13 mouse cellular contexts compared by ENCODE assay signal in the genomic region with DNA sequence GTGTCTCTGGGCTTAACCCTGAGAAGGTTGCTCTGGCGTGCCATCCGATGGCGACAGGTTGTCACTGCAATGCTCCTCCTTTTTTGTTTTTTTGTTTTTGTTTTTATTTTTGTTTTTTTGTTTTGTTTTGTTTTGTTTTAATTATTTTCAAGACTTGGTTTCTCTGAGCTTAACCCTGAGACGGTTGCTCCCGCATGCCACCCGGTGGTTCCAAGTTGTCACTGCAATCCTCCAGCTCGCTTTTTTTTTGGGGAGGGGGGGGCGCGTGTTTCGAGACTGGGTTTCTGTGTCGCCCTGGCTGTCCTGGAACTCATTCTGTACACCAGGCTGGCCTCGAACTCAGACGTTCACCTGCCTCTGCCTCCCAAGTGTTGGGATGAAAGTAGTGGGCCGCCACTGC.
A peak's percentile ranks its signal among the peaks of the same experiment; 100 is the strongest.
DNase-seq lines count a peak whose midpoint lies in the region; ATAC-seq and TF ChIP-seq lines count a peak whose summit lies in the region.
"Had no signal": no experiment of that assay in that cellular context is flagged by ENCODE, and none has a peak within 500 bp of the region (broad histone marks: within the 10 kb centered on the region; RNA-seq: fewer than 3 reads in every experiment).

No protein-coding gene starts in this region.

- peak overlapping the region; percentile 15; the same call in 1 of the 2 replicates for H3K4me3 ChIP-seq in heart, embryonic 10.5 days
- H3K4me3 ChIP-seq in testis, adult 2 months (ENCODE audit: control insufficient read depth, low read depth, low read length), result peak overlapping the region; percentile 72
- H3K4me3 ChIP-seq in hindbrain, embryonic 16.5 days (ENCODE audit: low read length), result peak overlapping the region; percentile 8
- H3K4me3 ChIP-seq in kidney, embryonic 16.5 days (ENCODE audit: low read length), result no peak overlapping the region
- H3K4me3 ChIP-seq: embryonic facial prominence, embryonic 12.5 days; gastrocnemius, adult 2 months; liver, embryonic 12.5 days had no signal

- peaks cover 19% of the 10 kb centered on the region for H3K9me3 ChIP-seq in heart, embryonic 10.5 days
- H3K9me3 ChIP-seq in hindbrain, embryonic 16.5 days (ENCODE audit: control insufficient read depth, low read length), result peaks cover 4% of the 10 kb centered on the region; the same call in 1 of the 2 replicates
- H3K9me3 ChIP-seq in kidney, embryonic 16.5 days (ENCODE audit: low read length), result peaks cover 6% of the 10 kb centered on the region

- peak overlapping the region; percentile 27 for H3K4me2 ChIP-seq in hindbrain, embryonic 16.5 days (ENCODE audit: low read length)
- H3K4me2 ChIP-seq in kidney, embryonic 16.5 days (replicated peaks; ENCODE audit: low read depth, low read length), result no peak overlapping the region
- H3K4me2 ChIP-seq: embryonic facial prominence, embryonic 12.5 days; liver, embryonic 12.5 days had no signal

- ATAC-seq in hindbrain, embryonic 16.5 days, result no peak
- ATAC-seq in kidney, embryonic 16.5 days (ENCODE audit: low FRiP score, low TSS enrichment), result no peak
- ATAC-seq in megakaryocyte-erythroid progenitor cell, adult 5-6 weeks (replicated peaks; ENCODE audit: low FRiP score, low TSS enrichment, poor library complexity, severe bottlenecking), result no peak
- ATAC-seq: activated CD4-positive, CD25-positive, alpha-beta regulatory T cell, adult 4 months; liver, embryonic 12.5 days had no signal

- H3K27me3 ChIP-seq in heart, embryonic 10.5 days (ENCODE audit: insufficient read depth, poor library complexity, severe bottlenecking), result no peaks in the 10 kb centered on the region
- no peaks in the 10 kb centered on the region for H3K27me3 ChIP-seq in testis, adult 2 months (ENCODE audit: control insufficient read depth, insufficient read depth, low read length)
- no peaks in the 10 kb centered on the region for H3K27me3 ChIP-seq in hindbrain, embryonic 16.5 days (replicated peaks; ENCODE audit: control insufficient read depth, insufficient read depth, low read length)
- no peaks in the 10 kb centered on the region for H3K27me3 ChIP-seq in kidney, embryonic 16.5 days (ENCODE audit: insufficient read depth, low read length)
- H3K27me3 ChIP-seq: embryonic facial prominence, embryonic 12.5 days; liver, embryonic 12.5 days had no signal

- no peak for TF ChIP-seq POLR2A in testis, adult 2 months (IDR thresholded peaks at IDR 0.05; ENCODE audit: control insufficient read depth, low read depth, low read length)

- 56% methylated on average over 14 of the region's 14 CpGs for WGBS in heart, embryonic 10.5 days
- WGBS in hindbrain, embryonic 16.5 days, result 63% methylated on average over 14 of the region's 14 CpGs
- WGBS in kidney, embryonic 16.5 days, result 58% methylated on average over 14 of the region's 14 CpGs

- H3K27ac ChIP-seq in heart, embryonic 10.5 days, result no peak overlapping the region
- H3K27ac ChIP-seq in testis, adult 2 months (ENCODE audit: control insufficient read depth, insufficient read depth, low read depth, low read length), result no peak overlapping the region
- H3K27ac ChIP-seq in hindbrain, embryonic 16.5 days (ENCODE audit: low read depth, low read length), result no peak overlapping the region
- no peak overlapping the region for H3K27ac ChIP-seq in kidney, embryonic 16.5 days (ENCODE audit: low read length)
- H3K27ac ChIP-seq: embryonic facial prominence, embryonic 12.5 days; gastrocnemius, adult 2 months; liver, embryonic 12.5 days had no signal

- no peaks in the 10 kb centered on the region for H3K36me3 ChIP-seq in heart, embryonic 10.5 days
- H3K36me3 ChIP-seq in testis, adult 2 months (ENCODE audit: control insufficient read depth, insufficient read depth, low read length), result no peaks in the 10 kb centered on the region
- H3K36me3 ChIP-seq in hindbrain, embryonic 16.5 days (ENCODE audit: control insufficient read depth, insufficient read depth, low read length), result no peaks in the 10 kb centered on the region
- no peaks in the 10 kb centered on the region for H3K36me3 ChIP-seq in kidney, embryonic 16.5 days (ENCODE audit: insufficient read depth, low read length)
- H3K36me3 ChIP-seq: embryonic facial prominence, embryonic 12.5 days; liver, embryonic 12.5 days had no signal

- TF ChIP-seq CTCF in testis, adult 2 months (IDR thresholded peaks at IDR 0.05; ENCODE audit: control insufficient read depth, insufficient read depth, insufficient replicate concordance, low read depth, low read length), result no peak

- no peaks in the 10 kb centered on the region for H3K4me1 ChIP-seq in heart, embryonic 10.5 days
- H3K4me1 ChIP-seq in testis, adult 2 months (ENCODE audit: control insufficient read depth, insufficient read depth, low read length), result peaks cover 3% of the 10 kb centered on the region
- H3K4me1 ChIP-seq in hindbrain, embryonic 16.5 days (ENCODE audit: control insufficient read depth, insufficient read depth, low read depth, low read length), result no peaks in the 10 kb centered on the region
- H3K4me1 ChIP-seq in kidney, embryonic 16.5 days (ENCODE audit: insufficient read depth, low read length), result no peaks in the 10 kb centered on the region
- H3K4me1 ChIP-seq: embryonic facial prominence, embryonic 12.5 days; liver, embryonic 12.5 days had no signal

- DNase-seq in heart, embryonic 10.5 days (ENCODE audit: low spot score), result no peak
- no peak for DNase-seq in heart, adult 9 months (ENCODE audit: low spot score in 2 of 2)
- DNase-seq in testis, postnatal 10 days (ENCODE audit: low spot score), result no peak
- no peak for DNase-seq in gastrocnemius, postnatal 10 days
- DNase-seq: cerebellum, adult 18-20 months; gastrocnemius, adult 2 months had no signal

- no peak overlapping the region for H3K9ac ChIP-seq in hindbrain, embryonic 16.5 days (ENCODE audit: low read depth, low read length)
- no peak overlapping the region for H3K9ac ChIP-seq in kidney, embryonic 16.5 days (replicated peaks; ENCODE audit: low read length)
- H3K9ac ChIP-seq: embryonic facial prominence, embryonic 12.5 days; liver, embryonic 12.5 days had no signal
